Mouse (Mus musculus): ENCODE measurements around the gene Birc2. TPM values are rescaled to one million over a fixed set of nuclear protein-coding genes. Genes with fewer than 3 reads are reported as not detected.

Gene Birc2
- total and polyA plus RNA-seq, 3 experiments: 29.6 to 33.0 TPM; not detected in 1

GRCm38 (mm10) chr9:7868838-7869491, 32.1 kb upstream of the Birc2 start:
- peak; percentile 90 for DNase-seq (ENCODE audit: low read depth, low spot score)
- TF ChIP-seq NELFE (IDR thresholded peaks at IDR 0.05; ENCODE audit: low read depth, low read length) (peak; percentile 32; the same call in 1 of the 2 replicates), MAZ (IDR thresholded peaks at IDR 0.05; ENCODE audit: low read depth, low read length) (0 out of 2 replicates have a peak, but pooled peaks have one; percentile 66), SIN3A (IDR thresholded peaks at IDR 0.05; ENCODE audit: low read length) (peak; percentile 73; the same call in 1 of the 2 replicates), CHD2 (IDR thresholded peaks at IDR 0.05; ENCODE audit: low read length) (no peak), HCFC1 (IDR thresholded peaks at IDR 0.05; ENCODE audit: low read depth, low read length) (peak; percentile 45; the same call in 1 of the 2 replicates), UBTF (IDR thresholded peaks at IDR 0.05; ENCODE audit: borderline replicate concordance, insufficient read depth, low read depth, low read length) (no peak), ELF1 (IDR thresholded peaks at IDR 0.05; ENCODE audit: low read depth, low read length) (no peak), BHLHE40 (IDR thresholded peaks at IDR 0.05; ENCODE audit: borderline replicate concordance, low read depth, low read length) (peak; percentile 69; the same call in 1 of the 2 replicates), MYC (IDR thresholded peaks at IDR 0.05; ENCODE audit: low read depth, low read length) (peak; percentile 18), ZC3H11A (IDR thresholded peaks at IDR 0.05; ENCODE audit: low read depth, low read length) (no peak), EP300 (IDR thresholded peaks at IDR 0.05; ENCODE audit: low read depth in 1 of 2, low read length in 2 of 2) (peak; percentile 36 to 89; a peak in 3 of 4 replicates), ZNF384 (IDR thresholded peaks at IDR 0.05; ENCODE audit: low read depth, low read length) (peak; percentile 98), NRF1 (IDR thresholded peaks at IDR 0.05; ENCODE audit: insufficient read depth, low read depth, low read length, poor library complexity, severe bottlenecking) (peak; percentile 74), POLR2A (IDR thresholded peaks at IDR 0.05; ENCODE audit: control insufficient read depth in 1 of 2, insufficient read depth in 1 of 2, low read depth in 1 of 2, low read length in 2 of 2, poor library complexity in 1 of 2) (no peak), SMC3 (IDR thresholded peaks at IDR 0.05; ENCODE audit: low read depth, low read length) (no peak), JUND (IDR thresholded peaks at IDR 0.05; ENCODE audit: low read depth, low read length) (no peak), KAT2A (conservative IDR thresholded peaks at IDR 0.05; ENCODE audit: low read depth, low read length) (no peak), MAX (IDR thresholded peaks at IDR 0.05; ENCODE audit: low read length) (peak; percentile 69; the same call in 1 of the 2 replicates), MXI1 (IDR thresholded peaks at IDR 0.05; ENCODE audit: low read depth, low read length) (peak; percentile 56; the same call in 1 of the 2 replicates), MAFK (IDR thresholded peaks at IDR 0.05; ENCODE audit: borderline replicate concordance, low read depth, low read length) (peak; percentile 6; the same call in 1 of the 2 replicates), RCOR1 (IDR thresholded peaks at IDR 0.05; ENCODE audit: low read depth, low read length) (peak; percentile 86), GATA1 (IDR thresholded peaks at IDR 0.05; ENCODE audit: low read depth, low read length) (no peak; the same call in none of the 2 replicates), GABPA (IDR thresholded peaks at IDR 0.05; ENCODE audit: low read depth, low read length) (no peak), POLR2AphosphoS5 (IDR thresholded peaks at IDR 0.05; ENCODE audit: borderline replicate concordance, low read depth, low read length) (no peak), TBP (IDR thresholded peaks at IDR 0.05; ENCODE audit: low read depth, low read length) (0 out of 2 replicates have a peak, but pooled peaks have one; percentile 50), USF1 (IDR thresholded peaks at IDR 0.05; ENCODE audit: low read depth, low read length) (no peak), MEF2A (IDR thresholded peaks at IDR 0.05; ENCODE audit: extremely low read depth, insufficient replicate concordance, low read depth, low read length, poor library complexity, severe bottlenecking) (no peak), E2F4 (IDR thresholded peaks at IDR 0.05; ENCODE audit: borderline replicate concordance, low read depth, low read length) (no peak), ETS1 (IDR thresholded peaks at IDR 0.05; ENCODE audit: low read depth, low read length) (peak; percentile 55; the same call in 1 of the 2 replicates), ZMIZ1 (IDR thresholded peaks at IDR 0.05; ENCODE audit: low read depth, low read length) (no peak), ZKSCAN1 (IDR thresholded peaks at IDR 0.05; ENCODE audit: low read depth, low read length) (no peak; the same call in 1 of the 2 replicates), RAD21 (IDR thresholded peaks at IDR 0.05; ENCODE audit: low read depth, low read length) (no peak), POLR2AphosphoS2 (IDR thresholded peaks at IDR 0.05; ENCODE audit: low read length) (no peak), CTCF (IDR thresholded peaks at IDR 0.05 in 2 of 3, conservative IDR thresholded peaks at IDR 0.05 in 1 of 3; ENCODE audit: control insufficient read depth in 1 of 3, insufficient read depth in 1 of 3, low read depth in 2 of 3, low read length in 3 of 3, poor library complexity in 1 of 3, severe bottlenecking in 1 of 3) (no peak), MYB (IDR thresholded peaks at IDR 0.05; ENCODE audit: low read depth, low read length) (no peak), CHD1 (IDR thresholded peaks at IDR 0.05; ENCODE audit: low read depth, low read length) (peak; percentile 81; the same call in 1 of the 2 replicates)

More at GRCm38 (mm10) chr9:7868838-7869491, 32.1 kb upstream of the Birc2 start:
- Histone ChIP-seq H3K79me2 (ENCODE audit: control insufficient read depth, insufficient read depth, low read length, poor library complexity) (peaks cover 8% of the 10 kb centered on the region), H3K27ac (ENCODE audit: control insufficient read depth, low read depth, low read length) (peak overlapping the region; percentile 57), H3K4me1 (ENCODE audit: control insufficient read depth in 1 of 2, insufficient read depth in 2 of 2, low read length in 2 of 2) (peaks cover 12 to 35% of the 10 kb centered on the region in 2 experiments), H3K9ac (ENCODE audit: control insufficient read depth, low read depth, low read length, poor library complexity, severe bottlenecking) (peak overlapping the region; percentile 5; the same call in 1 of the 2 replicates), H3K9me3 (replicated peaks; ENCODE audit: insufficient read depth, low read length) (no peaks in the 10 kb centered on the region), H3K4me3 (ENCODE audit: control insufficient read depth in 1 of 2, insufficient read depth in 1 of 2, low read depth in 2 of 2, low read length in 2 of 2) (no peak overlapping the region), H3K27me3 (ENCODE audit: control insufficient read depth in 1 of 2, insufficient read depth in 2 of 2, low read length in 2 of 2) (no peaks in the 10 kb centered on the region), H3K36me3 (ENCODE audit: control insufficient read depth in 1 of 2, insufficient read depth in 2 of 2, low read length in 2 of 2) (peaks cover 0 to 26% of the 10 kb centered on the region in 2 experiments; a peak in 2 of 4 replicates)
